Mouse (Mus musculus) C2C12 (cell line): Measurements from ENCODE around the gene Lypd6.

Experiments
- CEBPB ChIP-seq: IDR thresholded peaks from one replicate; pipeline ENCODE4 v1.6.1; 2011; ENCODE audit warnings: low read depth, mild to moderate bottlenecking, control low read depth, moderate library complexity
- CTCF ChIP-seq: IDR thresholded peaks from one replicate; pipeline ENCODE4 v1.5.1; 2011; ENCODE audit not compliant: control insufficient read depth, insufficient read depth, insufficient read length
- MYOD1 ChIP-seq: IDR thresholded peaks from one replicate; pipeline ENCODE4 v1.6.1; 2011; ENCODE audit warnings: low read depth; ENCODE audit not compliant: control insufficient read depth, insufficient read length
- MYOG ChIP-seq: IDR thresholded peaks from one replicate; pipeline ENCODE4 v1.6.1; 2011; ENCODE audit not compliant: control insufficient read depth, insufficient read length; ENCODE audit errors: extremely low read depth

- no peak for TF ChIP-seq CTCF
- TF ChIP-seq MYOD1: no peak
- no peak for TF ChIP-seq CEBPB
- no peak for TF ChIP-seq MYOG
Observed at GRCm38 (mm10) chr2:50065902-50066245, 355 bp upstream of the Lypd6 start.
